Mouse (Mus musculus) embryonic facial prominence, embryonic 10.5 days (tissue): ENCODE measurements around the gene Carm1. TPM values are rescaled to one million over a fixed set of nuclear protein-coding genes. Genes with fewer than 3 reads are reported as not detected.
"Not testable (repeated sequence)": the region's sequence is repeated elsewhere in the genome, so short reads cannot be mapped to it uniquely, and the experiment has no call there.

Experiments used
- DNase-seq: peaks from one replicate; pipeline ENCODE4 v3.0.0-alpha.2; 2017; ENCODE audit warnings: low spot score
- H3K27ac ChIP-seq: fragments of 300-500 bp; sonication (generic); replicated peaks from 2 replicates; pipeline ENCODE4 v1.5.1; 2016; ENCODE audit warnings: mild to moderate bottlenecking
- H3K27me3 ChIP-seq: fragments of 300-500 bp; sonication (generic); replicated peaks from 2 replicates; pipeline ENCODE4 v1.6.1; 2016; ENCODE audit warnings: low read depth, mild to moderate bottlenecking; ENCODE audit not compliant: poor library complexity, severe bottlenecking
- H3K36me3 ChIP-seq: fragments of 300-500 bp; sonication (generic); replicated peaks from 2 replicates; pipeline ENCODE4 v1.6.1; 2016; ENCODE audit warnings: mild to moderate bottlenecking, moderate library complexity
- H3K4me1 ChIP-seq: fragments of 300-500 bp; sonication (generic); 2 replicates; pipeline ENCODE4 v1.6.1; 2016
- H3K4me3 ChIP-seq: fragments of 300-500 bp; sonication (generic); 2 replicates; pipeline ENCODE4 v1.5.1; 2016; ENCODE audit warnings: mild to moderate bottlenecking, moderate library complexity
- H3K9me3 ChIP-seq: fragments of 300-500 bp; sonication (generic); 2 replicates; pipeline ENCODE4 v1.6.1; 2016; ENCODE audit warnings: mild to moderate bottlenecking
- WGBS: fragments of 180-500 bp; shearing (Covaris S2); methylation state at CpG from one replicate; pipeline ENCODE4 v1.1.7; 2016; 5-methylcytosine and 5-hydroxymethylcytosine counted together
- polyA plus RNA-seq: library from polyadenylated mRNA; unstranded; fragments of >200 nt; fragmentation: Nextera tagmentation; extraction: Ambion mirVana; gene quantifications from 2 replicates; pipeline ENCODE4 v1.2.1, GENCODE M21; 2016

The Carm1 gene
- polyA plus RNA-seq, 1 experiment from 2014 or later, result 73.1 TPM

GRCm38 (mm10) chr9:21591127-21591830 lies 44.6 kb downstream of the Carm1 start:
- Histone ChIP-seq H3K4me1 (peaks cover 29% of the 10 kb centered on the region), H3K4me3 (peak overlapping the region; percentile 91), H3K27ac (0 out of 2 replicates have a peak overlapping the region, but pooled peaks have one; percentile 88), H3K27me3 (no peaks in the 10 kb centered on the region), H3K9me3 (no peaks in the 10 kb centered on the region), H3K36me3 (peaks cover 69% of the 10 kb centered on the region)
- DNase-seq, result no peak
- 87% methylated on average over 6 of the region's 6 CpGs for WGBS

GRCm38 (mm10) chr9:21591831-21592702 lies 45.4 kb downstream of the Carm1 start:
- no peaks in the 10 kb centered on the region for H3K9me3 ChIP-seq
- no peaks in the 10 kb centered on the region for H3K27me3 ChIP-seq
- H3K36me3 ChIP-seq, result peaks cover 68% of the 10 kb centered on the region
- H3K27ac ChIP-seq, result peak overlapping the region; percentile 88
- 21% methylated on average over 17 of the region's 17 CpGs for WGBS
- H3K4me3 ChIP-seq, result peak overlapping the region; percentile 91
- H3K4me1 ChIP-seq, result peaks cover 29% of the 10 kb centered on the region
- DNase-seq, result no peak

- Histone ChIP-seq H3K4me1 (peaks cover 29% of the 10 kb centered on the region), H3K36me3 (peaks cover 61% of the 10 kb centered on the region), H3K27me3 (no peaks in the 10 kb centered on the region), H3K27ac (peak within 1 kb of the TSS; percentile 88), H3K4me3 (peak within 1 kb of the TSS; percentile 91), H3K9me3 (no peaks in the 10 kb centered on the region)
- DNase-seq, result peak; percentile 92
- 0% methylated on average over 30 of the region's 30 CpGs for whole genome bisulfite sequencing
These were observed 46.0 kb downstream of the Carm1 start, which contains the start of the genes Timm29 and Yipf2 for GRCm38 (mm10) chr9:21592703-21593121. Gene Timm29, plus strand, starts transcription at chr9:21592722. Gene Yipf2, minus strand, starts transcription at chr9:21592828.

GRCm38 (mm10) chr9:21593122-21593721 lies 46.5 kb downstream of the Carm1 start:
- H3K4me3 ChIP-seq, result peak overlapping the region; percentile 91
- peaks cover 56% of the 10 kb centered on the region for H3K36me3 ChIP-seq
- H3K9me3 ChIP-seq, result no peaks in the 10 kb centered on the region
- WGBS, result 2% methylated on average over 69 of the region's 69 CpGs
- DNase-seq, result no peak
- no peaks in the 10 kb centered on the region for H3K27me3 ChIP-seq
- H3K4me1 ChIP-seq, result peaks cover 29% of the 10 kb centered on the region
- peak overlapping the region; percentile 88 for H3K27ac ChIP-seq

GRCm38 (mm10) chr9:21594350-21594749 lies 47.7 kb downstream of the Carm1 start:
- WGBS, result 91% methylated on average over 8 of the region's 8 CpGs
- peak overlapping the region; percentile 91 for H3K4me3 ChIP-seq

GRCm38 (mm10) chr9:21594838-21595237 lies 48.1 kb downstream of the Carm1 start:
- H3K4me1 ChIP-seq, result peaks cover 29% of the 10 kb centered on the region
- no peaks in the 10 kb centered on the region for H3K9me3 ChIP-seq
- no peak for DNase-seq
- no peak overlapping the region for H3K27ac ChIP-seq
- H3K4me3 ChIP-seq, result no peak overlapping the region
- no peaks in the 10 kb centered on the region for H3K27me3 ChIP-seq
- 86% methylated on average over 2 of the region's 2 CpGs for WGBS
- H3K36me3 ChIP-seq, result peaks cover 40% of the 10 kb centered on the region

More at GRCm38 (mm10) chr9:21594350-21594749, 47.7 kb downstream of the Carm1 start:
- H3K27ac ChIP-seq, DNase-seq, H3K9me3 ChIP-seq, H3K27me3 ChIP-seq: not testable (repeated sequence)
- H3K36me3 ChIP-seq, result peaks cover 45% of the 10 kb centered on the region
- H3K4me1 ChIP-seq, result peaks cover 29% of the 10 kb centered on the region

GRCm38 (mm10) chr9:21598198-21598597 lies 51.5 kb downstream of the Carm1 start:
- H3K27me3 ChIP-seq, result no peaks in the 10 kb centered on the region
- peaks cover 24% of the 10 kb centered on the region for H3K36me3 ChIP-seq
- no peak overlapping the region for H3K4me3 ChIP-seq
- 34% methylated on average over 2 of the region's 2 CpGs for WGBS
- peaks cover 12% of the 10 kb centered on the region for H3K4me1 ChIP-seq
- DNase-seq, result no peak
- no peak overlapping the region for H3K27ac ChIP-seq
- H3K9me3 ChIP-seq, result no peaks in the 10 kb centered on the region

DNA sequence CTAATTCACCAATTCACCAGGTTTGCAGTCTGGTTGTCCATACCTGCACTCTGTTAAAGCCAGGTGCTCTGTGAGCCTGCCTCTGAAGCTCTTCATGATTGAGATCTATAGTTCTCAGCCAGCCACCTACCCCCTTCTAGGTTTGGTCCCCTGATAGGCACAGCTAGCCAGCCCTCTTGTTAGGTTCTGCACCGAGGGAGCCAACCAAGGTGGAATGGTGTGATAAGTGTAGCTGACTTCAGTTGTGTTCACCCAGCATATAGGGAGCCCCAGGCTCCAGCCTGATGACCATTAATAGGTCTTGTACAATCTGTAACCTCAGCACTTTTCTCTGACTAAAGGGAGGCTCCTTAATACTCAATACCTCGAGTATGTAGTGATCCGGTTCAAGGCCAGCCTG lies 53.5 kb downstream of the Carm1 start:
- Histone ChIP-seq H3K9me3 (no peaks in the 10 kb centered on the region), H3K4me1 (no peaks in the 10 kb centered on the region; the same call in 1 of the 2 replicates), H3K4me3 (no peak overlapping the region), H3K36me3 (peaks cover 18% of the 10 kb centered on the region), H3K27ac (no peak overlapping the region), H3K27me3 (no peaks in the 10 kb centered on the region)
- 80% methylated on average over 3 of the region's 3 CpGs for WGBS
- no peak for DNase-seq

GRCm38 (mm10) chr9:21601073-21601472 lies 54.4 kb downstream of the Carm1 start:
- H3K27me3 ChIP-seq, result no peaks in the 10 kb centered on the region
- H3K27ac ChIP-seq, result no peak overlapping the region
- no peaks in the 10 kb centered on the region for H3K9me3 ChIP-seq
- no peak overlapping the region for H3K4me3 ChIP-seq
- H3K4me1 ChIP-seq, result no peaks in the 10 kb centered on the region; the same call in 1 of the 2 replicates
- DNase-seq, result no peak
- WGBS, result 86% methylated on average over 2 of the region's 2 CpGs
- H3K36me3 ChIP-seq, result peaks cover 9% of the 10 kb centered on the region

GRCm38 (mm10) chr9:21601722-21602399 lies 55.2 kb downstream of the Carm1 start:
- Histone ChIP-seq H3K4me3 (no peak overlapping the region), H3K4me1 (no peaks in the 10 kb centered on the region; the same call in 1 of the 2 replicates), H3K27me3 (no peaks in the 10 kb centered on the region), H3K9me3 (no peaks in the 10 kb centered on the region), H3K27ac (no peak overlapping the region), H3K36me3 (peaks cover 2% of the 10 kb centered on the region; the same call in 1 of the 2 replicates)
- DNase-seq, result peak; percentile 77
- 50% methylated on average over 10 of the region's 10 CpGs for WGBS

GRCm38 (mm10) chr9:21604119-21604518 lies 57.4 kb downstream of the Carm1 start:
- Histone ChIP-seq H3K4me3 (no peak overlapping the region), H3K4me1 (no peaks in the 10 kb centered on the region; the same call in 1 of the 2 replicates), H3K27me3 (no peaks in the 10 kb centered on the region), H3K36me3 (no peaks in the 10 kb centered on the region), H3K27ac (no peak overlapping the region), H3K9me3 (no peaks in the 10 kb centered on the region)
- DNase-seq, result no peak
- 69% methylated on average over 5 of the region's 5 CpGs for WGBS

DNA sequence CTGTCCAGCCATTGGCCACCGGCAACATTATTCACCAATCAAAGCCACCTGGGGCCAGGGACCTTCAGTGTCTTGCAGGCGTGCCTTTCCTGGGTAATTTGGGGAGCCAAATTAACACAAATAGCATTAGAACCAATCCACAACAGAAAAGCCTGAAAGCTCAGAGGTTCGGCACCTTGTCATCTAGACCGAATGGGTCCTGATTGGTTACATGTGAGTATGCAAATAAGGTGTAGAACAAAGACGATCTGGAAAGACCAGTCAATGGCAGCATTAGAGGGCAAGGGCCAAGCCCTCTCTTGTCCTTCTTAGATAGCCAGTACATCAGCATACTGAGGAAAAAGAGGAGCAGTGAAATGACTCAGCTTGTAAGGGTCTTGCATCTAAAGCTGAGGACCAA lies 59.2 kb downstream of the Carm1 start:
- Histone ChIP-seq H3K36me3 (no peaks in the 10 kb centered on the region), H3K27ac (no peak overlapping the region), H3K27me3 (no peaks in the 10 kb centered on the region), H3K4me1 (no peaks in the 10 kb centered on the region; the same call in 1 of the 2 replicates), H3K4me3 (no peak overlapping the region), H3K9me3 (no peaks in the 10 kb centered on the region)
- WGBS, result 73% methylated on average over 5 of the region's 5 CpGs
- no peak for DNase-seq
